Mouse (Mus musculus): ENCODE measurements at regions not wholly inside any gene's neighbourhood (a gene's known extent, or its start where the extent isn't known, plus 50 kb on each side); places are given as distances from the start of the nearest gene placed in this dataset.

DNA sequence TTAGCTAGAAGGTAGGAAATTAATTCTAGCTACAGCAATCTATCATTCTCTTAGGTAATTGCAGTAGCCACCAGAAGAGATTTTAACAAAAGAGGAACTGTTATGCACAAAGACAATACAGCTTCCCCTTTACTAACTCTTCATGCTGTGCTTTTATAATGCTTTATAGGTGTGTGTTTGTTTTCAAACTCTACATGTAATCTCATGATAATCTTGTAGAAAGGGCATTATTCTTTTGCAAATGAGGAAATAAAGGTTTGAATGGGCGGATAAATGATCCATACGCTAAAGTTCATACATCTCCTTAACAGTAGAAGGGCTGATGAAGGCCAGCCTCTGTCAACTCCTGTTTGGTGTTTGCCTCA lies 273.8 kb upstream of the Pfkp start:
- TF ChIP-seq CTCF (IDR thresholded peaks at IDR 0.05; ENCODE audit: low read depth) (no peak), EP300 (IDR thresholded peaks at IDR 0.05; ENCODE audit: low read depth) (no peak)
